Mouse (Mus musculus): ENCODE measurements around the gene Nid2.

Gene Nid2

DNA sequence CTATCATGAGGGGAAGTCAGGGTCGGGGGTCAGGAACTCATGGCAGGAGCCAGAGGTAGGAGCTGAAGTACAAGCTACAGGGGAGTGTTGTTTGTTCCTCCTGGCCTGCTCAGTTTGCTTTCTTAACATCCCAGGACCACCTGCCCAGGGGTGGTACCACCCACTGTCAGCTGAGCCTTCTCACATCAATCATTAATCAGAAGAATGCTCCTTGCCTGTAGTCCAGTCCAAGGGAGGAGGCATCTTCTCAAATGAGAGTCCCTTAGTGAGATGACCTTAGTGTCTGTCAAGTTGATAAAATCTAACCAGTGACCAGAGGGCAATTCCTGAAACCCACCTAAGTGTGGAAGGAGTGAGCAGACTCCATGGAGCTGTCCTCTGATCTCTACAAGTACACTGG is 37.4 kb downstream of the Nid2 start:
- no peak for DNase-seq

DNA sequence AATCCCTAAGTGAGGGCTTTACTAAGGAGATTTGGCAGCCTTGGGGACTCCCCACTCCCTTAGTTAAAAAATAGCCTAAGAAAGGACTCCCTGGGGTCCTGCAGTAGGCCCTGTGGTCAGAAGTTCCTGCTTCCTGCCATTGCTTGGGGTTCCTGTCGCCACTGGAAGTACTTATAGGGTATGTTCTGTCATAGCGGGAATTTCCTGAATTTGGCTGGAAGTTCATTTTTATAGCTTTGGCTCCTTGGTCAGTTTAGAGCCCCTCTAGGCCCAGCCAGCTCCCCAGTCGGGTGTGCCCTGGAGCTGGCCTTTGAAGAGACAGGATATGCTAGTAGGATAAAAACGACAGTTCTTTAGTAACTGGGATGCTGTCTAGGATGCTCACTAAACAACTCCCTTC is 43.8 kb downstream of the Nid2 start:
- DNase-seq: no peak

DNA sequence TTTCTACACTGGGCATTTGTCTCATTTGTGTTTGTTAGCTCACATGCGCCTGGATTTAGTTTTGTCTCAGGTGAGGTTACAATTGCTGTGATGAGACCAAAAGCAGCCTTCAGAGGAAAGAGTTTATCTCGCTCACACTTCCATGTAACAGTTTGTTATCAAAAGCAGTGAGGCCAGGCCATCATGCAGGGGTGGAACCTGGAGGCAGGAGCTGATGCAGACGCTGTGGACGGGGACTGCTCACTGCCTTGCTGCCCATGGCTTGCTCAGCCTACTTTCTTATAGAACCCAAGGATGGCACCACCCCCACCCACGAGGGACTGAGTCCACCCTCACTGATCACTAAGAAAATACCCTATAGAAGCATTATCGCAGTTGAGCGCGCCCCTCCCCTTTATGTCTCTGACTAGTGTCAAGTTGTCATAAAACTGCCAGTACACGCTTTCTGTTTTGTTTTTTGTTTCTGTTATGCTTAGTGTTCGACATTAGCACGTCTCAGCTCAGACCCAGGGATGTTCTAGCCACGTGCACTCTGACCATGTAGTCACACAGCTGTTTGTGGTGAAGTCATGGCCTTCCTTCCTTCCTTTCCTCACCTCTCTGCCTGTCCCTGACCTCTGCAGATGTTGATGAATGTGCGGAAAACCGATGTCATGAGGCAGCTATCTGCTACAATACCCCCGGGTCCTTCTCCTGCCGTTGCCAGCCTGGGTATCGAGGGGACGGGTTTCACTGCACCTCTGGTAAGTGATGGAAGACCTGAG is 45.7 kb downstream of the Nid2 start:
- DNase-seq: no peak

DNA sequence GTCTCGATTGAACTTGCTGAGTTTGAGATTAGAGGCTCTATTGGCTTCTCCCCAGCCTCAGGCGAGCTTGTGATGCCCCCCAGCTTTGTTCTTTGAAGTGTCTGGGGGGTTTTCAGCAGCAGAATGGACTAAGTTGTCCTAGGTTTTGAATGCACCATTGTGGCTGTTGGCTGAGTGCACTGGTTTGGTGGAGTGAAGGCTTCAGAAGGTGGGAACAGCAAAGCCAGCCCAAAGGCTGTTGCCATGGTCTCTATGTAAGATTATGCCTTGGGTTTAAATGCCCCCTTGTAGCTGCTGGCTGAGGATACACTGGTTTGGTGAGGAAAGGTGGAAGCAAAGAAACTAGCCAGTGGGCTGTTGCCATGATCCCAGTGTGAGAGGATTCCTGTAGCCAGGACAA is 49.4 kb downstream of the Nid2 start:
- DNase-seq: no peak

DNA sequence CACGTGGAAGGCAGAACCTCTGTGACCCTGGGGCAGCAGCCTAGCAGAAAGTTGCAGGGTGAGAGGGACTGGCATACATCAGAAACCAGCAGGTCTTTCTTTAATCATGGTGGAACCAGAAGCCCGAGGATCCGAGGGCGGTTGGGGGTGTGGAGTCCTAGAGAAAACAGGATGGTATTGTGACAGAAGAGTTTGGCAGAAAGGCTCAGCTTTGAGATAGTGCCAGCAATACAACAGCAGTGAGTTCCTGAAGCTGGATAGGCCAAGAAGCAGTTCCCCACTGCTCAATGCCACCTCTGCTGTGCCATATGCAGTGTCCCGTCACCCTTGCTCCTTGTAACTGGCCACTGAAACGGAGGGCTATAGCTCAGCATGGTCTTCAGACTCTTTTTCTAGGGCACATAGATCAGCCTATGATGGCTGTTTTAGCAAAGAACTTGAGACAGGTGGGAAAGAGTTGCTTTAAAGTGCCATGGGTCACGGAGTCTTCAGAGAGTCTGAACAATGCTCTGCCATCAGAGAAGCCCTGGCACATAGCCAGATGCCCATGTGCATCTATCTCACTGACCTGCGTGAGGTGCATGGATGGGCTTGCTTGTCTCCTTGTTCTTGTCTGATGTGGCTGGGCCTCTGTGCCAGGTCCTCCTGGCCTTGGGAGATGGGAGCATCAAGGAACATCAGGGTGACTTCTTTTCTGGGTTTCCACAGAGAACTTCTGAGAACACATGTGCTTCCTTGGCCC is 50.6 kb downstream of the Nid2 start:
- DNase-seq: no peak

DNA sequence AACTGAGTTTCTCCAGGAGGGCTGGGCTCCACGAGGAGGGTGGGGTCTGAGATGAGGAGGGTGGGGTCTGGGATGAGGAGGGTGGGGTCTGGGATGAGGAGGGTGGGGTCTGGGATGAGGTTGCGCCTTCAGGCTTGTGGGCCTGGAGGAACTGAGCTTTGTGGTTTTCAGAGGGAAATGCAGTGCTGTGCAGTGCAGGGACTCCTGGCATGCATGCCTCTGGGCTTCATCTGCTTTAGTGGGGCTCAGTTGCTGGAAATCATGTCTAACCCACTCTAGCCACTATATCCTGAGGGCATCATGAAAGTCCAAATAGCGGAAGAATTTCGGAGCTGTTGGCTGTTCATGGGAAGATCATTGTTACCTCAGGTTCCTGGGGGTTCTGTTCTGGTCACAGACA is 52.2 kb downstream of the Nid2 start:
- DNase-seq: no peak

DNA sequence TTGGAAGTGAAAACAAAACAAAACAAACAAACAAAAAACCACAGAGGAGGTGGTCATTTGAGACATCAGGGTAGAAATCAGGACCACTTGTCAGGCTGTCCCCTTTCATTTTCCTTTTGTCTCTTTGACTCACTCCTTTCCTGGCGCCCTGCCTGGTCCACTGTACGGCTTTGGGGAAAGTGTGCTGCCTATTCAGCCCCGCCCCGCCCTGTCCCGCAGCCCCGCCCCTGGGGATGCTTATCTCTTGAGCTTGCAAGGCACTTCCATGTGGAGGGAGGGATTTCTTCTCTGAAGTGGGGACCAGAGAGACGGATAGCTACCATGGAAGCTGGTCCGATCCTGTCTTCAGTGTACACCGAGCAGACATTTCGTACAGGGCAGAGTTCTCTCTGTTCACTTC is 52.6 kb downstream of the Nid2 start:
- no peak for DNase-seq

DNA sequence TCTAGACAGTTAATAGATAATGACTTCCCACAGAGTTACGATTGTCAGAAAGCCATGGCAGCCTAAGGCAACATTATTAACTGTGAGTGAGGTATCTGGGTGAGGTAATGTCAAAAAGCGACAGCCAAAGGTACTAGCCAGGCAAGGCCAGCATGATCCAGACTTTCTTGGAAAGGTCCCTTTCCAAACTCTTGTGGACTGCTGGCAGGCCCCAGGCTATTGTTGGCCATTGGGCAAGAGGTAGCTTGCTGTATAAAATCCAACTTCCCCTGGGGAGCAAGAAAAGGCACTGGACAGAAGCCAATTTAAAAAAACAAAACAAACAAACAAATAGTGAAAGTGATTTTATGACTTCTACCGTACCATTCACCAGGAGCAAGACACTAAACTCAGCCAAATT is 56.3 kb downstream of the Nid2 start:
- no peak for DNase-seq

DNA sequence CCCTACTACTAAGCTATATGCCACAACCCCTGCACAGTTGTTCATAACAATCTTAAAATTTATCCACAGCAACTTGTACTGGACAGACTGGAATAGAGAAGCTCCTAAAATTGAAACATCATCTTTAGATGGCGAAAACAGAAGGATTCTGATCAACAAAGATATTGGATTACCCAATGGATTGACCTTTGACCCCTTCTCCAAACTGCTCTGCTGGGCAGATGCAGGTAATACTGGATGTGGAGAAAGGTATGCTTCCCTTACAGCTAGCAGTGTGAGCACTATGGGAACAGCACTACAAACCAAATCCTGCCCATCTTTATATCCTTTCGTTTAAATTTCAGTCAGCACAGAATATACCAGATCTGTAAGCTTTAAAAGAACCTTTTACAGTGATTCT is 56.8 kb downstream of the Nid2 start:
- no peak for DNase-seq

DNA sequence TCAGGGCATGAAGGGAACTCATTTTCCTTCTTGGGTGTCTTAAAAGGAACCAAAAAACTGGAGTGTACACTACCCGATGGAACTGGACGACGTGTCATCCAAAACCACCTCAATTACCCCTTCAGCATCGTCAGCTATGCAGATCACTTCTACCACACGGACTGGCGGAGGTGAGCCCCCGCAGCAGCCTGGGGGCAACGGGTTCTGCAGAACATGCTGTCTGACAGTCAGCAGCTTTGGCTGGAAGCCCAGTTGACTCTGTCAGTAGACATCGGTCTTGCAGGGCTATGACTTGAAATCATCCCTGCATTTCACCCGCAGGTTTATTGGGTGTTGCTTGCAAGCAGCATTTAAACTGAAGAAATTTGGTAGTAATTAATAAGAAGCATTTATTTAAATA is 58.9 kb downstream of the Nid2 start:
- DNase-seq: no peak

DNA sequence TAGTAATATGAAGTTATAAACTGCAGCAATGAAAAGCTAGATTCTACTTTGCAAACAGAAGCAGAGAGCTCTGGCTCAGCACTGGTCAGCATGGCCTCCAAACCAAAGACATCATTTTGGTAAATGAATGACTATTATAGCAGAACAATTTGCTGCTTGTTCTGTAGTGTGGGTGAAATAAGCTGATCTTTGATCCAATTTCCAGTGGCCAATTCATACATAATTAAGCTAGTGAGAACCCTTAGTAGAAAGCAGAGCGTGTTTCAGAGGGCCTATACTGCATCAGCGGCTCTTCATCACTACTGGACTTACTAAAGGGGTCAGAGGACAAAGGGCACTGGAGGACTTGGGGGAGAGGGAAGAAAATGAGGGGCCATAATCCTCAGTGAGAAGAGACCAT is 62.0 kb downstream of the Nid2 start:
- no peak for DNase-seq

DNA sequence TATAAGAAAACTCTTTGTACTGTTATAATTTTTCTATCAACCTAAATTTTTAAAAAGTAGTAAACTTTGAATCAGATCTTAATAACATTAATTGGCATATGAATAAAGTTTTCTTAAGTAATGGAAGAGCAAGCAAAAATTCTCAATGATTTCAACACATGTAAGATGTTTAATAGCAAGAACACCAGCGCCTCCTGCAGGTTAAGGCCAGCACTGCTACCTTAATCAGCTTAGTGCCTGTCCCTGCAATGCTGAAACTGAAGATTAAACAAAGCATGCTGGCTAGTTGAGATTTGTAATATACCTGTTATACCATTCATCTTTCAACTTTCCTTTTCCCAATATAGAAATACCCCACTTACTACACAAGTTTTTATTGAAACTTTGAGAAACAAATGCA is 66.9 kb downstream of the Nid2 start:
- peak; percentile 89 for DNase-seq

DNA sequence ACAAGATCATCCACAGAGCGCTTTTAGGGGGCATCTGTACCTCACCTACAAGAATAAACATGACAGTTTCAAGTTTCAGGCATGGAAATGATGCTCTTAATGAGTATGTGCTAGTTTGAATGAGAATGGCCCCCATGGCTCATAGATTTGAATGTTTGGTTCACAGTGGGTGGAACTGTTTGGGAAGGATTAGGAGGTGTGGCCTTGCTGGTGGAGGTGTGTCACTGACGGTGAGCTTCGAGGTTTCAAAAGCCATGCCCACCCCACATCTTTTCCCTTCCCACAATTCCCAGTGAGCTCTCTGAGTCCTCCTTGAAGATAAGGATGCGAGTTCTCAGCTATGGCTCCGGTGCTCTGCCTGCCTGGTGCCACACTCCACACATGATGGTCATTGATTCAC is 70.6 kb downstream of the Nid2 start:
- DNase-seq: no peak

DNA sequence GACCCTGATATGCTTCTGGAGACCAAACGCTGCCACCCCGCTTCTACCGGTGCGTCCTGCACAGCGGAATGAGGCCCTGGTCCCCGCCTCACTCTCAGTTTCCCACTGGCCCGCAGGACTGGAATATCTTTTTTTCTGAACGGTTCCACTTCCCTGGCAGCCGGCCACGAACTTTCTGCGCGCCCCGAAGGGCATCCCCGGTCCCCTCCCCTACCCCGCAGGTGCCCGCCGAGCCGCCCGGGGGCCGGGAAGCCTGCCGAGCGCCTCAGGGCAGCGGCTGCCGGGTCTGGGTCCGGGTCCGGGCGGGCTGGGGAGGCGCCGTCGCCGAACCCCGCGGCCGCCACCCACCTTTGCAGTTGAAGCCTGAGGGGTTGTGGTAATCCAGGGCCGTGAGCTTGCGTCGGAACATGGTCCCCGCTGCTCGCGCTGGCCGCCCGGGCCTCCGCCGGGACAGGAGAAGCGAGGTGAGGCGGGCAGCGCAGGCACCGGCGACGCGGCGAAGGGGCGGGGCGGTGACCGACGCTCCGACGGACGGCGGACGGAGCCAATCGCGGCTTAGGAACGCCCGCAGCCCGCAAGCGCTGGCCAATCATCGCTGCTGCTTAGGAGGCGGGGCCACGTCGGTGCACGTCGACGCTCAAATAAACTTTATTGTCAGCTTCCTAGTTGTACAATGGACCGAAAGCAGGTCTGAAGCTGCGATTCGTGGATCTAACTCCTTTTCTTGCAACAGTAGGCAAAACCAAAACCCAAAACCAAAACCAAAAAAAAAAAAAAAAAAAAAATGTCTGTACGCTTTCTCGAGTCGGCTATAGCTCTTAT is 72.5 kb downstream of the Nid2 start, which contains the start of gene Rtraf:
TSS of gene Rtraf (minus strand) at position 504 of the 822 bp plus-strand sequence.
- DNase-seq: peak; percentile 95

DNA sequence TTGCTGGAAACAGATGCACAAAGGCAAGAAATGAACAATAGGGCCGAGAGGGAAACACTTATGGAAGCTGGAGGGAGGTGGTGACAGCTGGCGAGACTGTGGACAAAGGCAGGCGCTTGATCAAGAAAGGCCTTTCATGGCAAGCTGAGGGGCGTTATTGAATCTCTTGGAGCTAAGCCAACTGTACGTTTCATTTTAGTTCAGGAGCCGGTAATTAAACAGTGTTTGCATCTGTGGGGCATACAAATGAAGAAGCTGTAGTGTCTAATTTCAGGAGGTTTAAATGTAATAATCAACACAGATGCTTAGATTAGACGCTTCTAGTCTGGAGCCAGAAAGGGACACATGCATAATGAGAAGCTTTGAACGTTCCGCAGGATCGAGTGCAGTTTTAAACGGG is 74.4 kb downstream of the Nid2 start:
- no peak for DNase-seq

DNA sequence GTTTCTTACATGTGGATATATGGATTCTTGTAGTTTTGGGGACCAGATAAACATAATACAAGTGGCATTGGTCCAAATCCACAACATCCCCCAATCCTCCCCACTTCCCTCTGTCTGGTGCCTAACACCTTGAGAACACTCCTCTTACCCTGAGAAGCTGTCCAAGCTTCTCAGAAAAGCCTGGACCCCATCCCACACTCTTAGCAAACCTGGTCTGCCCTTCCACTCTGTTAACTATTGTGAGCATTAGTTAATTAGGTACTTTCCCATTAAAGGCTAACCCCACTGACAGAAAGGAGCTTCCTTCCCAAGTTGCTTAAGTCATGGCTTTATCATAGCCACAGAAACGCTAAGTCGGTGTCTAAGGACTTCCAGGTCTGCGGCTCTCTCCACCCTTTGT is 85.2 kb downstream of the Nid2 start:
- no peak for DNase-seq

DNA sequence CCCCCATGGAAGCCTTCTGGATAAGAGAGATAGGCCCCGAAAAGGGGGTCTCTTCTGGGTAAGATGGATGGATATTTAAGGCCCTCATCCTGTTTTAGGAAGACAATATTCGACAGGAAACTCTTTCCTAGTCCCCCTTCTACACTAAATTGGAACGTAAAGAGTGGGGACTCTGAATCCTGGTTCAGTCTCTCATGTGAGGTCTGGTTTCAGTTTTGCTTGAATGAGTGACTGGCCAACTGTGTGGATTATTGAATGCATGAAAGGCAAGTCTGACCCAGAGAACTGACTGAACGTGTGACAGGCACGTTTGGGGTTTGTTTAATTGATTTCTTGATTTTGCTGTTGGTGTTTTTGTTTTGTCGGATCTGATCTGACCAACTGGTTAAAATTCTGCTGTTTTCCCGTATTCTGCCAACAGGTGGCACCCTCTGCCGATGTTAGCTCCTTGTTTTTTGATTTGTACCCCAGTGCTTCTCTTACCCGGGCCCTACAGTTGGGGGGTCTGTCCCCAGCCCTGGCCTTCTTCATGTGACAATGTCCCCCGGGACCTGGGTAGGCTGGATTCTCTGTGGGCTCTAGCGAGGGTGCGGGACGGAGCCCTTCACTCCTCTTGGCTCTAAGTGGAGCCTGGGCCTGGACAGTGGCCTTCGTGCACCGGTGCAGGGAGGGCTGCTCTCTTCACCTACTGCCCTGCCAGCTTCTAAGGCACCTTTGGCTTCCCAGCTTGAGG is 88.7 kb downstream of the Nid2 start:
- DNase-seq: peak; percentile 70

DNA sequence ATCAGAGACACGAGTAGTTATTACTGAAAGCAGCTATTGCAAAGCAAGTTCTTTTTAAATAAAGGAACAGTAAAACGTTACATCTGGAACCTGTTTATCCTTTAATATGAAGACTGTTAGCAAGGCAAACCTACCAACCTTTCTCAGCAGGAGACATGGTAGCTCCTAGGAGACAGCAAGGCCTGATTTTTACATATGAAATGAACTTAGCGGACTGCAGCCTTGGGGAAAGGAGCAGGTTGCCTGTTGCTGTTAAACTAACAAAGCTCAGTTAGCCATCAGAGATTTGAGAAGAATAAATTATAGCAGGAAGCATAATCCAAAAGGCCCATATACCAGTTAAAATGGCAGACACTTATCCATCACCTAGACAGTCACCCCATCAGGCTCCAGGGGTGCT is 102.4 kb downstream of the Nid2 start:
- no peak for DNase-seq

DNA sequence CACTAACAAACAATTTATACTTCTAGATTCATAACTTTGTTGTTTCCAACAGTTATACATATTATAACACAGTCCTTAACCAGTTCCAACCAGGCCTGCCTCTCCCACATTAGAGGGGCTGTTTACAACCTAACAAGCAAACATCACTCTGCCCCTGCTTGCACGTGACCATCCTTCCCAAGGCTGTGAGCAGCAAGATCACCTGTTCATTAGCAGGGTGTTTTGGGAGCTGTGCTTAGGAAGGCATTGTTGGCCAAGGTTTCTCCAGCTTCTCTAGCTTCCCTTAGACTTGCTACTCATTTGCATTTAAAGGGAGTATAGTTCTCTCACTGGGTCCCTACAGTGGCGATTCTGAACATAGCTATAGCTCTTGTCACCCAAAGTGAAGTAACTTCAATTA is 107.2 kb downstream of the Nid2 start:
- DNase-seq: no peak

DNA sequence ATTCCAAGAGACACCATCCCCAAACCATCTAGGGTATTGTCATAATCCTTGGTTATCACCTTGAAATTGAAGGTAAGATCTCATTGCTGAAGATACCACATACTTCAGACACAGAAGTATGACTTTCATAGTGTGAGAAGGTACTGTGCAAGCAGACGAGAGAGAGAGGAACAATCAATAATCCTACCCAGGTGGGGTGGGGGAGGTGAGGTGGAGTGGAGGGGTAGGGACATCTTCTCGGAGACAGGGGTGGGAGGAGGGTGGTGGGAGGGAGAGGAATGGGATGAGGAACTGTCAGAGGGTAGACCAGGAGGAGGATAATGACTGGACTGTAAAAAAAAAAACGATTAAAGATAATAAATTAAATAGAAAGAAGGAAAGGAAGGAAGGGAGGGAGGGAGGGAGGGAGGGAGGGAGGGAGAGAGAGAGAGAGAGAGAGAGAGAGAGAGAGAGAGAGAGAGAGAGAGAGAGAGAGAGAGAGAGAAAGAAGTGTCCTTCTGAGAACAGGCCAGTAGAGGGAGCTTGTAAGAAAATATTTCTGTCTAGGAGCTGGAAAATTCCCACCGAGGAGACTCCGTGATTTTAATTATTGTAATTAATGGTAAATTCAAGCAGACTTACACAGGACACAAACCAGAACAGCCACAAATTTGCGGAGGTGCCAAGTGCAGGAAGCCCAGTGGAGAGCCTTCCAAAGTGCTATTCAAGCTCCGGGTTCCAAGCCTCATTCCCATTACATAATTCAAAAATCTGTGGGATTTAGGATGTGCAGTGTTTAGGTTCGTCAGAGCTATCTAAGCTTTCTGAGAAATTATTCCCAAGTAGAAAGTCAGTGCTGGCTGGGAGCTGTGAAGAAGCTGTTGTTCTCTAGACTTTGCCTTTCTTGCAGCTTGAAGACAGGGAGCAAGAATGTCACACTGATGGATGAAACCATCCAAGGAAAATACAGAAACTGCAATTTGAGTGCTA is 108.0 kb downstream of the Nid2 start:
- DNase-seq: no peak

DNA sequence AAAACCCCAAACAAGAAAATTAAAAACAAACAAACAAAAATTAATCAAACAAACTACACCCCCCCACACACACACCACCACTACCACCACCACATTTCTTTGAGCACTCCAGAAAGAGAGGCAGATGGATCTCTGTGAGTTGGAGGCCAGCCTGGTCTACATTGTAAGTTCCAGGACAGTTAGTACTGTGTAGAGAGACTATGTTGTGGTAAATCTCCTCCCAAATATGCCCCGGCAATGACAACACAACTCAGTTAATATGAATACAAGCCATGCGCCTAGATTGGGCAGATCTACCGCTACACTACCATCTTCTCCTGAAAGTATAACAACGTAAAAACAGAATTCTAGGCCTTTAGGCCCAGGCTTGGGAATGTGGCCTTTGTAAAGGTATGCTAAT is 109.2 kb downstream of the Nid2 start:
- no peak for DNase-seq
